In the genomic region with DNA sequence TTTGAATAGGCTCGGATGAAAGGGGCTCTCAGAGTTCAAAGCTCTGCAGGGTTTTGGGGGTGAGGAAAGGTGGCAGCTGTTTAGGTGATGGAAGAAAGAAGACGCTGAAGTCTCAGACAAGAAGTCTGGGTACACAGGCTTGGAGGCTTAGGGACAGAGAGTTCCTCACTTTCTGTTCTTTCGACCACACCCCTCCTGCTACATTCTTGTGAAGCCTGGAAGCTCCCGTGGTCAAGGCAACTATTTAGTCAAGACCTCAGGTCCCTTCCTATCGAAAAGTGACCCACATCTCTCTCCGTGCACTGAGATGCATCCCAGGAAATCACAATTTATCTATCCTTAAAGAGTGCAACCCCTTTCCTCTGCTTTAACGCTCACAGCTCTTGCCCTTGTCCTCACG, we compare ENCODE assay signal across 9 mouse cellular contexts. TPM values are rescaled to one million over a fixed set of nuclear protein-coding genes. Genes with fewer than 3 reads are reported as not detected.
DNase-seq lines count a peak whose midpoint lies in the region; ATAC-seq and TF ChIP-seq lines count a peak whose summit lies in the region.
"Had no signal": no experiment of that assay in that cellular context is flagged by ENCODE, and none has a peak within 500 bp of the region (broad histone marks: within the 10 kb centered on the region; RNA-seq: fewer than 3 reads in every experiment).

No protein-coding gene starts in this region.

- H3K4me3 ChIP-seq in heart, embryonic 10.5 days: peak overlapping the region; percentile 62
- H3K4me3 ChIP-seq in CH12.LX (replicated peaks in 1 of 3; ENCODE audit: low read depth in 2 of 3, low read length in 2 of 3, poor library complexity in 1 of 3): peak overlapping the region; percentile 65 to 69 (median 66)
- H3K4me3 ChIP-seq in hindbrain, embryonic 10.5 days: peak overlapping the region; percentile 53
- H3K4me3 ChIP-seq in lung, postnatal 0 days (ENCODE audit: low read depth, low read length): peak overlapping the region; percentile 46

- H3K79me2 ChIP-seq in CH12.LX (replicated peaks; ENCODE audit: control insufficient read depth, extremely low read depth, insufficient read depth, poor library complexity, severe bottlenecking): no peaks in the 10 kb centered on the region

- H3K27me3 ChIP-seq in heart, embryonic 10.5 days (ENCODE audit: insufficient read depth, poor library complexity, severe bottlenecking): peaks cover 29% of the 10 kb centered on the region; the same call in 1 of the 2 replicates
- H3K27me3 ChIP-seq in CH12.LX (replicated peaks): peaks cover 6% of the 10 kb centered on the region
- peaks cover 39% of the 10 kb centered on the region for H3K27me3 ChIP-seq in hindbrain, embryonic 10.5 days (ENCODE audit: insufficient read depth, poor library complexity, severe bottlenecking)
- H3K27me3 ChIP-seq in lung, postnatal 0 days (replicated peaks; ENCODE audit: insufficient read depth, low read length): no peaks in the 10 kb centered on the region

- intact Hi-C loops in heart, postnatal 10 days (cut with DNase I): loop anchor here (2.0 kb wide), 1 partner anchor 17 kb away; no protein-coding TSS in a partner anchor

- in situ Hi-C loops in CH12.LX (cut with MboI; ENCODE audit: low pct_ligation_motif_present, low pct_unique_long_range_greater_than_20kb, low sequenced_read_pairs): loop anchor here (5.0 kb wide), 1 partner anchor 38 kb away; no protein-coding TSS in a partner anchor

- no peaks in the 10 kb centered on the region for H3K9me3 ChIP-seq in heart, embryonic 10.5 days
- H3K9me3 ChIP-seq in CH12.LX (replicated peaks; ENCODE audit: low read length): no peaks in the 10 kb centered on the region
- H3K9me3 ChIP-seq in hindbrain, embryonic 10.5 days: no peaks in the 10 kb centered on the region
- no peaks in the 10 kb centered on the region for H3K9me3 ChIP-seq in lung, postnatal 0 days (ENCODE audit: low read length)

- dilution Hi-C loops in CH12.LX (cut with MboI; ENCODE audit: extremely low pct_ligation_motif_present, extremely low pct_unique_long_range_greater_than_20kb, low sequenced_read_pairs): no loop called here

- peak overlapping the region; percentile 87 for H3K4me2 ChIP-seq in CH12.LX (ENCODE audit: insufficient read depth, low read depth, poor library complexity, severe bottlenecking)
- H3K4me2 ChIP-seq in lung, postnatal 0 days (replicated peaks; ENCODE audit: low read depth, low read length): peak overlapping the region; percentile 71

- WGBS in heart, embryonic 10.5 days: 3% methylated on average over 8 of the region's 8 CpGs
- WGBS in hindbrain, embryonic 10.5 days: 4% methylated on average over 8 of the region's 8 CpGs
- WGBS in lung, postnatal 0 days: 2% methylated on average over 8 of the region's 8 CpGs

- H3K36me3 ChIP-seq in heart, embryonic 10.5 days: no peaks in the 10 kb centered on the region
- H3K36me3 ChIP-seq in CH12.LX (replicated peaks in 1 of 2; ENCODE audit: control insufficient read depth in 1 of 2, insufficient read depth in 1 of 2, low read length in 1 of 2): peaks cover 0 to 3% of the 10 kb centered on the region in 2 experiments
- no peaks in the 10 kb centered on the region for H3K36me3 ChIP-seq in hindbrain, embryonic 10.5 days
- no peaks in the 10 kb centered on the region for H3K36me3 ChIP-seq in lung, postnatal 0 days (ENCODE audit: insufficient read depth, low read length)

- H3K4me1 ChIP-seq in heart, embryonic 10.5 days: peaks cover 38% of the 10 kb centered on the region
- peaks cover 8 to 35% of the 10 kb centered on the region in 2 experiments for H3K4me1 ChIP-seq in CH12.LX (ENCODE audit: control insufficient read depth in 1 of 2, insufficient read depth in 2 of 2)
- peaks cover 46% of the 10 kb centered on the region for H3K4me1 ChIP-seq in hindbrain, embryonic 10.5 days (replicated peaks)
- peaks cover 10% of the 10 kb centered on the region; the same call in 1 of the 2 replicates for H3K4me1 ChIP-seq in lung, postnatal 0 days (ENCODE audit: insufficient read depth, low read depth, low read length)

- H3K9ac ChIP-seq in CH12.LX (ENCODE audit: insufficient read depth, low read depth): no peak overlapping the region
- peak overlapping the region; percentile 30 for H3K9ac ChIP-seq in lung, postnatal 0 days (replicated peaks; ENCODE audit: low read depth)

- peak; percentile 55 for ATAC-seq in lung, postnatal 0 days
- no peak for ATAC-seq in cerebellum, adult (ENCODE audit: insufficient number of reproducible peaks, low FRiP score, low TSS enrichment)

- H3K27ac ChIP-seq in heart, embryonic 10.5 days: peak overlapping the region; percentile 69
- H3K27ac ChIP-seq in CH12.LX (ENCODE audit: insufficient read depth, low read depth): no peak overlapping the region
- peak overlapping the region; percentile 75 for H3K27ac ChIP-seq in hindbrain, embryonic 10.5 days
- peak overlapping the region; percentile 78 for H3K27ac ChIP-seq in lung, postnatal 0 days (ENCODE audit: low read length)

- TF ChIP-seq CTCF in CH12.LX (conservative IDR thresholded peaks at IDR 0.05 in 1 of 2, IDR thresholded peaks at IDR 0.05 in 1 of 2; ENCODE audit: low read depth in 2 of 2, low read length in 2 of 2): no peak
- TF ChIP-seq CTCF in lung, postnatal 0 days (IDR thresholded peaks at IDR 0.05): no peak

- no peak for TF ChIP-seq EP300 in CH12.LX (IDR thresholded peaks at IDR 0.05; ENCODE audit: low read length)
- TF ChIP-seq EP300 in lung, postnatal 0 days (IDR thresholded peaks at IDR 0.05): peak; percentile 86

- no peak for TF ChIP-seq RAD21 in CH12.LX (IDR thresholded peaks at IDR 0.05; ENCODE audit: low read depth, low read length)

- DNase-seq in heart, embryonic 10.5 days (ENCODE audit: low spot score): no peak
- no peak for DNase-seq in heart, postnatal 10 days
- DNase-seq in CH12.LX (ENCODE audit: extremely low read depth): no peak
- no peak for DNase-seq in hindbrain, embryonic 10.5 days (ENCODE audit: low spot score)
- peak; percentile 58 for DNase-seq in lung, postnatal 0 days (ENCODE audit: low spot score)
- no peak for DNase-seq in urinary bladder, adult 2 months (ENCODE audit: low spot score)
- no peak for DNase-seq in cerebellum, adult 11 months
- DNase-seq: kidney, postnatal 4 days had no signal

- TF ChIP-seq POLR2A in CH12.LX (IDR thresholded peaks at IDR 0.05; ENCODE audit: low read depth, low read length): no peak

TF ChIP-seq in CH12.LX, 34 proteins besides CTCF, POLR2A, EP300 and RAD21 (continues in another document):
- TF ChIP-seq ZNF384 (IDR thresholded peaks at IDR 0.05; ENCODE audit: low read depth, low read length) (no peak), BHLHE40 (IDR thresholded peaks at IDR 0.05; ENCODE audit: low read depth, low read length) (no peak), ZC3H11A (IDR thresholded peaks at IDR 0.05; ENCODE audit: low read depth, low read length) (no peak), NELFE (IDR thresholded peaks at IDR 0.05; ENCODE audit: low read depth, low read length) (no peak)

RNA-seq across cellular contexts. Expression of gene Vsig8, which starts 6.0 kb away (rescaled TPM):
- polyA plus RNA-seq in heart, embryonic 10.5 days (2016; fragmentation: Nextera tagmentation; extraction: Ambion mirVana): 0.12 TPM in 1 of 2 replicates, not detected in the other
- under 1 TPM in 1 of 2 experiments, not detected in 1; 0.24 TPM for total RNA-seq in heart, postnatal 10 days (2021)
- total RNA-seq in CH12.LX (2012; rRNA removed) (0.13 and 0.17 TPM in 2 replicates), CH12.LX (2014; rRNA removed) (not detected in 2 replicates)
- polyA plus RNA-seq in CH12.LX (2012; ENCODE audit: insufficient read length, low read depth): 0.18 and 0.29 TPM in 2 replicates
- polyA plus RNA-seq in hindbrain, embryonic 10.5 days (2016; fragmentation: Nextera tagmentation; extraction: Ambion mirVana): 0.15 TPM in 1 of 2 replicates, not detected in the other
- 0.39 and 0.44 TPM in 2 replicates for polyA plus RNA-seq in lung, postnatal 0 days (2015; fragmentation: Nextera tagmentation; extraction: Ambion mirVana)
- 0.40 and 0.50 TPM in 2 replicates for polyA plus RNA-seq in urinary bladder, adult 2 months (2012; rRNA removed)

RNA-seq across cellular contexts. Expression of gene Cfap45, which starts 29.1 kb away (rescaled TPM):
- polyA plus RNA-seq in heart, embryonic 10.5 days (2016; fragmentation: Nextera tagmentation; extraction: Ambion mirVana): 1.7 and 2.4 TPM in 2 replicates
- total RNA-seq in heart, postnatal 10 days (2021): 1 to 10 TPM; 1.8 to 2.8 TPM
- total RNA-seq in CH12.LX (2012; rRNA removed) (not detected in 2 replicates), CH12.LX (2014; rRNA removed) (not detected in 2 replicates)
- polyA plus RNA-seq in CH12.LX (2012; ENCODE audit: insufficient read length, low read depth): not detected in 2 replicates
- polyA plus RNA-seq in hindbrain, embryonic 10.5 days (2016; fragmentation: Nextera tagmentation; extraction: Ambion mirVana): 2.4 and 3.6 TPM in 2 replicates
- 12.2 and 13.1 TPM in 2 replicates for polyA plus RNA-seq in lung, postnatal 0 days (2015; fragmentation: Nextera tagmentation; extraction: Ambion mirVana)
- polyA plus RNA-seq in urinary bladder, adult 2 months (2012; rRNA removed): 0.66 and 1.2 TPM in 2 replicates

RNA-seq across cellular contexts. Expression of gene Slamf8, which starts 40.7 kb away (rescaled TPM):
- not detected in 2 replicates for polyA plus RNA-seq in heart, embryonic 10.5 days (2016; fragmentation: Nextera tagmentation; extraction: Ambion mirVana)
- total RNA-seq in heart, postnatal 10 days (2021): not detected
- total RNA-seq in CH12.LX (2012; rRNA removed): 0.30 and 0.42 TPM in 2 replicates
- total RNA-seq in CH12.LX (2014; rRNA removed): 1.00 and 1.1 TPM in 2 replicates
- polyA plus RNA-seq in CH12.LX (2012; ENCODE audit: insufficient read length, low read depth): 1.8 and 2.3 TPM in 2 replicates
- 0.12 TPM in 1 of 2 replicates, not detected in the other for polyA plus RNA-seq in hindbrain, embryonic 10.5 days (2016; fragmentation: Nextera tagmentation; extraction: Ambion mirVana)
- 0.07 and 0.19 TPM in 2 replicates for polyA plus RNA-seq in lung, postnatal 0 days (2015; fragmentation: Nextera tagmentation; extraction: Ambion mirVana)
- 3.7 and 6.3 TPM in 2 replicates for polyA plus RNA-seq in urinary bladder, adult 2 months (2012; rRNA removed)

RNA-seq across cellular contexts. Expression of gene Tagln2, which starts 49.9 kb away (rescaled TPM):
- 276 and 315 TPM in 2 replicates for polyA plus RNA-seq in heart, embryonic 10.5 days (2016; fragmentation: Nextera tagmentation; extraction: Ambion mirVana)
- 100 to 1,000 TPM; 173 to 178 TPM for total RNA-seq in heart, postnatal 10 days (2021)
- 179 and 206 TPM in 2 replicates for total RNA-seq in CH12.LX (2012; rRNA removed)
- total RNA-seq in CH12.LX (2014; rRNA removed): 145 and 172 TPM in 2 replicates
- 281 and 337 TPM in 2 replicates for polyA plus RNA-seq in CH12.LX (2012; ENCODE audit: insufficient read length, low read depth)
- polyA plus RNA-seq in hindbrain, embryonic 10.5 days (2016; fragmentation: Nextera tagmentation; extraction: Ambion mirVana): 73.3 and 80.4 TPM in 2 replicates
- 739 and 823 TPM in 2 replicates for polyA plus RNA-seq in lung, postnatal 0 days (2015; fragmentation: Nextera tagmentation; extraction: Ambion mirVana)
- polyA plus RNA-seq in urinary bladder, adult 2 months (2012; rRNA removed): 139 and 175 TPM in 2 replicates

RNA-seq across cellular contexts. Expression of gene Fcrl6, which starts 52.6 kb away (rescaled TPM):
- polyA plus RNA-seq in heart, embryonic 10.5 days (2016; fragmentation: Nextera tagmentation; extraction: Ambion mirVana): not detected in 2 replicates
- total RNA-seq in heart, postnatal 10 days (2021): not detected
- total RNA-seq in CH12.LX (2012; rRNA removed) (not detected in 2 replicates), CH12.LX (2014; rRNA removed) (not detected in 2 replicates)
- not detected in 2 replicates for polyA plus RNA-seq in CH12.LX (2012; ENCODE audit: insufficient read length, low read depth)
- 0.21 TPM in 1 of 2 replicates, not detected in the other for polyA plus RNA-seq in hindbrain, embryonic 10.5 days (2016; fragmentation: Nextera tagmentation; extraction: Ambion mirVana)
- not detected in 2 replicates for polyA plus RNA-seq in lung, postnatal 0 days (2015; fragmentation: Nextera tagmentation; extraction: Ambion mirVana)
- polyA plus RNA-seq in urinary bladder, adult 2 months (2012; rRNA removed): not detected in 2 replicates
